8 mouse cellular contexts compared by ENCODE assay signal in genomic region chr8:128358756-128359520, GRCm38 (mm10). TPM values are rescaled to one million over a fixed set of nuclear protein-coding genes. Genes with fewer than 3 reads are reported as not detected.
DNase-seq lines count a peak whose midpoint lies in the region; ATAC-seq and TF ChIP-seq lines count a peak whose summit lies in the region.

No protein-coding gene starts in this region.

- peaks cover 0 to 5% of the 10 kb centered on the region in 2 experiments; a peak in 2 of 4 replicates for H3K4me1 ChIP-seq in ES-E14 (ENCODE audit: control insufficient read depth in 2 of 2, insufficient read depth in 2 of 2, low read length in 2 of 2, poor library complexity in 1 of 2)
- peaks cover 26% of the 10 kb centered on the region for H3K4me1 ChIP-seq in hindbrain, embryonic 12.5 days
- peaks cover 39% of the 10 kb centered on the region for H3K4me1 ChIP-seq in lung, embryonic 16.5 days (replicated peaks; ENCODE audit: control insufficient read depth, insufficient read depth, low read length)

- peak; percentile 28 for DNase-seq in ES-E14 (ENCODE audit: low read depth, low spot score)
- peak; percentile 64 for DNase-seq in brain, embryonic 18.5 days (ENCODE audit: low read depth, low spot score)
- DNase-seq in frontal cortex, postnatal 25 days (ENCODE audit: low spot score in 2 of 2) = peak; percentile 33 to 39
- DNase-seq in layer of hippocampus, postnatal 14 days (ENCODE audit: low spot score in 2 of 2) = peak; percentile 72 to 74
- peak; percentile 63 for DNase-seq in ovary, postnatal 36 days (ENCODE audit: low spot score)
- peak; percentile 85 for DNase-seq in yolk sac, embryonic 10.5 days (ENCODE audit: low spot score)

- H3K4me3 ChIP-seq in ES-E14 (ENCODE audit: insufficient read depth in 1 of 2, low read depth in 1 of 2, low read length in 2 of 2, poor library complexity in 1 of 2, severe bottlenecking in 1 of 2) = peak overlapping the region; percentile 56 to 64
- H3K4me3 ChIP-seq in hindbrain, embryonic 12.5 days = peak overlapping the region; percentile 79
- peak overlapping the region; percentile 96 for H3K4me3 ChIP-seq in lung, embryonic 16.5 days (ENCODE audit: low read length)

- H3K9me3 ChIP-seq in ES-E14 (ENCODE audit: control insufficient read depth, insufficient read depth, low read depth, low read length) = no peaks in the 10 kb centered on the region
- H3K9me3 ChIP-seq in hindbrain, embryonic 12.5 days (replicated peaks) = no peaks in the 10 kb centered on the region
- H3K9me3 ChIP-seq in lung, embryonic 16.5 days (ENCODE audit: control insufficient read depth, low read length) = no peaks in the 10 kb centered on the region

- in situ Hi-C loops in ES-E14 (cut with MboI; ENCODE audit: low sequenced_read_pairs in 2 of 2, unreplicated experiment in 2 of 2) = loop anchor here in 1 of 2 experiments (25.0 kb wide), 1 partner anchor 1022 kb away; no protein-coding TSS in a partner anchor

- H3K36me3 ChIP-seq in ES-E14 (ENCODE audit: control insufficient read depth, insufficient read depth, low read length, poor library complexity, severe bottlenecking) = no peaks in the 10 kb centered on the region
- no peaks in the 10 kb centered on the region for H3K36me3 ChIP-seq in hindbrain, embryonic 12.5 days
- no peaks in the 10 kb centered on the region for H3K36me3 ChIP-seq in lung, embryonic 16.5 days (ENCODE audit: control insufficient read depth, insufficient read depth, low read length)

- WGBS in hindbrain, embryonic 12.5 days = under 1% methylated on average over 34 of the region's 41 CpGs
- under 1% methylated on average over 40 of the region's 41 CpGs for WGBS in lung, embryonic 16.5 days

- H3K4me2 ChIP-seq in hindbrain, embryonic 12.5 days (replicated peaks) = peak overlapping the region; percentile 100
- H3K4me2 ChIP-seq in lung, embryonic 16.5 days (ENCODE audit: low read depth, low read length) = peak overlapping the region; percentile 99

- peak; percentile 32 for ATAC-seq in hindbrain, embryonic 12.5 days (ENCODE audit: low FRiP score)
- ATAC-seq in lung, embryonic 16.5 days (ENCODE audit: low read depth) = peak; percentile 46

- H3K9ac ChIP-seq in ES-E14 (ENCODE audit: insufficient read depth, low read depth, low read length, poor library complexity, severe bottlenecking) = peak overlapping the region; percentile 33; the same call in 1 of the 2 replicates
- peak overlapping the region; percentile 81 for H3K9ac ChIP-seq in hindbrain, embryonic 12.5 days
- peak overlapping the region; percentile 94 for H3K9ac ChIP-seq in lung, embryonic 16.5 days (ENCODE audit: low read length)

- H3K27ac ChIP-seq in ES-E14 (ENCODE audit: insufficient read depth, low read depth, low read length, poor library complexity, severe bottlenecking) = no peak overlapping the region
- H3K27ac ChIP-seq in hindbrain, embryonic 12.5 days = peak overlapping the region; percentile 90
- peak overlapping the region; percentile 99 for H3K27ac ChIP-seq in lung, embryonic 16.5 days (ENCODE audit: low read length)

- H3K27me3 ChIP-seq in hindbrain, embryonic 12.5 days = peaks cover 11% of the 10 kb centered on the region
- no peaks in the 10 kb centered on the region for H3K27me3 ChIP-seq in lung, embryonic 16.5 days (ENCODE audit: control insufficient read depth, insufficient read depth, low read depth, low read length)

TF ChIP-seq in ES-E14, 5 proteins besides CTCF, POLR2A, EP300 and RAD21:
- TF ChIP-seq MAFK (IDR thresholded peaks at IDR 0.05; ENCODE audit: insufficient read depth, low read depth, low read length) (no peak), ZNF384 (IDR thresholded peaks at IDR 0.05; ENCODE audit: low read depth, low read length) (no peak), ZC3H11A (IDR thresholded peaks at IDR 0.05; ENCODE audit: borderline replicate concordance, low read depth, low read length) (no peak), HCFC1 (IDR thresholded peaks at IDR 0.05; ENCODE audit: borderline replicate concordance, insufficient read depth, low read length) (no peak)
TF ChIP-seq in ES-E14: peak in this region for 0.

RNA-seq across cellular contexts. Expression of gene Nrp1, which starts 0.5 kb away (rescaled TPM):
- 4.0 and 21.3 TPM in 2 replicates for total RNA-seq in ES-E14 (2012; rRNA removed)
- polyA plus RNA-seq in hindbrain, embryonic 12.5 days (2016; fragmentation: Nextera tagmentation; extraction: Ambion mirVana) = 48.5 and 59.5 TPM in 2 replicates
- 100 to 1,000 TPM; 127 to 140 TPM for total RNA-seq in layer of hippocampus, postnatal 14 days (2021)
- 144 and 149 TPM in 2 replicates for polyA plus RNA-seq in lung, embryonic 16.5 days (2015; fragmentation: Nextera tagmentation; extraction: Ambion mirVana)

Comparison
In these comparisons a context has a peak if more than half of its experiments do, and no peak if none do; other contexts are left out.
1. DNase-seq: peak in every context shown above with its lines; median percentile 85 in yolk sac, embryonic 10.5 days; 73 in layer of hippocampus, postnatal 14 days; 64 in brain, embryonic 18.5 days; 63 in ovary, postnatal 36 days; 36 in frontal cortex, postnatal 25 days; 28 in ES-E14.
2. H3K9ac ChIP-seq: peak in every context shown above with its lines; median percentile 94 in lung, embryonic 16.5 days; 81 in hindbrain, embryonic 12.5 days; 33 in ES-E14.